Mouse (Mus musculus): Measurements from ENCODE around the gene Tmem217. TPM values are rescaled to one million over a fixed set of nuclear protein-coding genes. Genes with fewer than 3 reads are reported as not detected.
A peak's percentile ranks its signal among the peaks of the same experiment; 100 is the strongest.
"Not testable (repeated sequence)": the region's sequence is repeated elsewhere in the genome, so short reads cannot be mapped to it uniquely, and the experiment has no call there.

Tmem217 gene
- polyA plus RNA-seq, 1 experiment from 2014 or later, result 0.65 TPM

DNA sequence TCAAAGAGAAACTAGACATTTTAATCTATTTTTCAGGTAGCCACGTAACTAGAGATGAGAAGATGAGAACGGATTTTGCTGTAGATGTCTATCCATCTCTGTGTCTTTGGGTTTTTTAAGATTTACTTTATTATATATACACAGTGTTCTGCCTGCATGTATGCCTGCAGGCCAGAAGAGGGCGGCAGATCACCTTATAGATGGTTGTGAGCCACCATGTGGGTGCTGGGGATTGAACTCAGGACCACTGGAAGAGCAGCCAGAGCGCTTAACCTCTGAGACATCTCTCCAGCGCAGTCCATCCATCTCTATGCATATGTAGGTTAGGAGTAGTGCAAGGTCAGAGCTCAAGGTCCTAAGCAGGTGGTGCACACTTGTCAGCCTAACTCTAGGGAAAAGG is 48.5 kb downstream of the Tmem217 start:
- no peak overlapping the region for H3K4me2 ChIP-seq (replicated peaks; ENCODE audit: low read depth, low read length)
- H3K36me3 ChIP-seq (ENCODE audit: control insufficient read depth, insufficient read depth, low read length), result no peaks in the 10 kb centered on the region
- no peaks in the 10 kb centered on the region for H3K9me3 ChIP-seq (ENCODE audit: control insufficient read depth, low read depth, low read length)
- H3K9ac ChIP-seq (replicated peaks; ENCODE audit: low read depth, low read length), result no peak overlapping the region
- no peak overlapping the region for H3K4me3 ChIP-seq (ENCODE audit: low read depth, low read length)
- H3K27ac ChIP-seq (ENCODE audit: low read length), result no peak overlapping the region
- no peaks in the 10 kb centered on the region for H3K27me3 ChIP-seq (ENCODE audit: control insufficient read depth, insufficient read depth, low read length)
- ATAC-seq (ENCODE audit: insufficient number of reproducible peaks, insufficient read depth, low FRiP score, low read depth), result no peak
- H3K4me1 ChIP-seq (ENCODE audit: control insufficient read depth, insufficient read depth, low read length), result peaks cover 4% of the 10 kb centered on the region; the same call in 1 of the 2 replicates
- 77% methylated on average over 5 of the region's 5 CpGs for WGBS

DNA sequence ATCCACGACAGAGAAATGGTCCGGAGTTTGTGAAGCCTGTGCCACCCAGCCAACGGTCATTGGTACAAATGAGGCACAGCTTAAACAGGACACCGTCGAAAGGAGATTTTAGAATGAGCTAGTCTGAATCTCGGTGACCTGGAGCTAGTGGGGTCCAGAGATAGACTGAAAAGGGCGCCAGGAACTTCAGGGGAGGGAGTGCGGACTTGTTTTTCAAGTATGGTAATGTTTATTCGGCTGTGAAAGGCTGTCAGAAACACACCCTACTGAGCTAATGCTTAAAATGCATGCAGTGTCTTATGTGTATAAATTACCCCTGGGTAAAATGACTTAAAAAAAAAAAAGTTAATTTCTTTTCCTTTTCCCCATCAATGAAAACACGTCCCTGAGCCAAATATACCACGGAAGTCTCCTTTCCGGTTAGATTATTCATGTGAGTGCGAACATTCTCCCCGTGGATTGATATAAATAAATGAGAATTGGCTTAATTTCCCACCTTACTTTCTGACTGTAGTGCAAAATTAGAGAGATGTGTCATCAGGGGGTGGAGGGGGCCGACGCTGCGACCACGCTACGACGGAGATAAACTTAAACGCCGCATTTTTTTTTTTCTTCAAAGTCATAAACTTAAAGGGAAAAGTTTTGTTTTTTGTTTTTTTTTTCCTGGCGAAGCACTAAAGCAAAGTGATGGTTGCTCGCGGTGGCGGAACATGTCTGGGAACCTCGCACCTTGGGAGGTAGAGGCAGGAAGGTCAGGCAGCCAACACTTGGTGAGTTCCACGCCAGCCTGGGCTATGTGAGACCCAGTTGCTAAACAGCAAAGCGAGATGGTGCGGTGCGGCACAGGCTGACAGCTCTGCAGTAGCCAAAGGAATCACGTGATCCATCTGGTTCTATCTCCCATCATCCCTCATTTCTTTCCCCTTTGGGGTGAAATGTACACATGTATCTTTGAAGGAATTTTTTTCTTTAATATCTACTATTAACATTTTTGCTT is 49.2 kb downstream of the Tmem217 start:
- Histone ChIP-seq H3K4me3 (ENCODE audit: low read depth, low read length) (0 out of 2 replicates have a peak overlapping the region, but pooled peaks have one; percentile 0), H3K9ac (replicated peaks; ENCODE audit: low read depth, low read length) (no peak overlapping the region), H3K27ac (ENCODE audit: low read length) (no peak overlapping the region), H3K27me3 (ENCODE audit: control insufficient read depth, insufficient read depth, low read length) (no peaks in the 10 kb centered on the region), H3K4me1 (ENCODE audit: control insufficient read depth, insufficient read depth, low read length) (peaks cover 4% of the 10 kb centered on the region; the same call in 1 of the 2 replicates), H3K4me2 (replicated peaks; ENCODE audit: low read depth, low read length) (peak overlapping the region; percentile 25), H3K36me3 (ENCODE audit: control insufficient read depth, insufficient read depth, low read length) (no peaks in the 10 kb centered on the region), H3K9me3 (ENCODE audit: control insufficient read depth, low read depth, low read length) (no peaks in the 10 kb centered on the region)
- no peak for ATAC-seq (ENCODE audit: insufficient number of reproducible peaks, insufficient read depth, low FRiP score, low read depth)
- 11% methylated on average over 32 of the region's 32 CpGs for WGBS

DNA sequence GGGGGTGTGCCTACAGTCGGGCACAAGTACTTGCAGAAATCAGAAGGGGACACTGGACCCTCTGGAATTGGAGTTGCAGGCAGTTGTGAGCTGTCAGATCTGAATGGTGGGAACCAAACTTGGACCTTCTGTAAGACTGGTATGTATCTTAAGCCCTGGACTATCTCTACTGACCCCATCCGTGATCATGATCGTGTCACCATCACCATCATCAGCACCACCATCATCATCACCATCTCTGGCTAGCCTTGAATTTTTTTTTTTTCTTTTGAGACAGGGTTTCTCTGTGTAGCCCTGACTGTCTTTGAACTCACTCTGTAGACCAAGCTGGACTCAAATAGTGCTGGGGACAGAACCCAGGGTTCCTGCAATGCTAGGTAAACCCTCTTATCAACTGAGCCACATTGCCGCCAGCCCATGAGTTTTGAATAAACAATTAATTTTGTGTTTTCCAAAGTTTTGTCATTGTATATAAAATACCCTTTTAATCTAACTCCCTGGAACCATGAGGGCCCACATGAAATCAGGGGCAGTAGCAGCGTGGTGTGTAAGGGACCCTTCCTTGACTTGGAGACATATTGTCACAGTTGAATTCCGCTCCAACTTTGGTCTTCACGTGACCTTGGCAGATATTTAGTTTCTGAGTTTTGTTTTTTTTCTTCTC is 50.0 kb downstream of the Tmem217 start:
- H3K27me3 ChIP-seq (ENCODE audit: control insufficient read depth, insufficient read depth, low read length), result no peaks in the 10 kb centered on the region
- H3K4me2 ChIP-seq (replicated peaks; ENCODE audit: low read depth, low read length), result peak overlapping the region; percentile 25; the same call in 1 of the 2 replicates
- H3K9me3 ChIP-seq (ENCODE audit: control insufficient read depth, low read depth, low read length), result no peaks in the 10 kb centered on the region
- no peak for ATAC-seq (ENCODE audit: insufficient number of reproducible peaks, insufficient read depth, low FRiP score, low read depth)
- H3K9ac ChIP-seq (replicated peaks; ENCODE audit: low read depth, low read length), result no peak overlapping the region
- H3K36me3 ChIP-seq (ENCODE audit: control insufficient read depth, insufficient read depth, low read length), result no peaks in the 10 kb centered on the region
- no peak overlapping the region for H3K27ac ChIP-seq (ENCODE audit: low read length)
- WGBS, result 73% methylated on average over 7 of the region's 7 CpGs
- H3K4me3 ChIP-seq (ENCODE audit: low read depth, low read length), result no peak overlapping the region
- peaks cover 4% of the 10 kb centered on the region; the same call in 1 of the 2 replicates for H3K4me1 ChIP-seq (ENCODE audit: control insufficient read depth, insufficient read depth, low read length)

DNA sequence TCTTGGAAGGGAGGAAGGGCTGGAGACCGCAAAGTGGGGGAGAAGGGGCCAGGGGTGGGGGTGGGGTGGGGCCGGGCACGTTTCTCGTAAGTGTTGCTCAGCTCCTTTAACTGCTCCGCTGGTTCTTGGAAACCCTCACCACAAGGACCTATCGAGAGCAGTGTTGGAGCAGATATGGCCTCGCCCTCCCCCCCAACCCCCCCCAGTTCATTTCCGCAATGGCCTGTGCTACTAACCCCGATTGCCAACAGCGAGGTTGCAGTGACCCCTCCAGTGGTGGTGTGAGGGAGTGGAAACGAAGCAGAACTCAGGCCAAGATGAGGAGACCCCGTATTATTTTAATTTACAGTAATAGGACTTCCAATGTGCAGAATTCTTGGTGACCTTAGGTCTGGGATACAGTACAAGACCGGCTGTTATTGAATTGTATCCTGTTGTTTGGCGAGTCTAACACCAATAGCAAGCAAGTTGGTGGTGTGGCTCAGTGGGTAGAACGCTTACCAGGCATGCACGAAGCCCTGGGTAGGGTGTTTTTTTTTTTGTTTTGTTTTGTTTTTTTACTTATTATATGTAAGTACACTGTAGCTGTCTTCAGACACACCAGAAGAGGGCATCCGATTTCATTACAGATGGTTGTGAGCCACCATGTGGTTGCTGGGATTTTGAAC is 51.2 kb downstream of the Tmem217 start:
- peak; percentile 60; the same call in 1 of the 2 replicates for ATAC-seq (ENCODE audit: insufficient number of reproducible peaks, insufficient read depth, low FRiP score, low read depth)
- WGBS, result 77% methylated on average over 17 of the region's 17 CpGs
- Histone ChIP-seq H3K4me3 (ENCODE audit: low read depth, low read length) (no peak overlapping the region), H3K4me1 (ENCODE audit: control insufficient read depth, insufficient read depth, low read length) (peaks cover 4% of the 10 kb centered on the region; the same call in 1 of the 2 replicates), H3K36me3 (ENCODE audit: control insufficient read depth, insufficient read depth, low read length) (no peaks in the 10 kb centered on the region), H3K27me3 (ENCODE audit: control insufficient read depth, insufficient read depth, low read length) (no peaks in the 10 kb centered on the region), H3K9ac (replicated peaks; ENCODE audit: low read depth, low read length) (no peak overlapping the region), H3K9me3 (ENCODE audit: control insufficient read depth, low read depth, low read length) (no peaks in the 10 kb centered on the region), H3K4me2 (replicated peaks; ENCODE audit: low read depth, low read length) (no peak overlapping the region), H3K27ac (ENCODE audit: low read length) (no peak overlapping the region)

DNA sequence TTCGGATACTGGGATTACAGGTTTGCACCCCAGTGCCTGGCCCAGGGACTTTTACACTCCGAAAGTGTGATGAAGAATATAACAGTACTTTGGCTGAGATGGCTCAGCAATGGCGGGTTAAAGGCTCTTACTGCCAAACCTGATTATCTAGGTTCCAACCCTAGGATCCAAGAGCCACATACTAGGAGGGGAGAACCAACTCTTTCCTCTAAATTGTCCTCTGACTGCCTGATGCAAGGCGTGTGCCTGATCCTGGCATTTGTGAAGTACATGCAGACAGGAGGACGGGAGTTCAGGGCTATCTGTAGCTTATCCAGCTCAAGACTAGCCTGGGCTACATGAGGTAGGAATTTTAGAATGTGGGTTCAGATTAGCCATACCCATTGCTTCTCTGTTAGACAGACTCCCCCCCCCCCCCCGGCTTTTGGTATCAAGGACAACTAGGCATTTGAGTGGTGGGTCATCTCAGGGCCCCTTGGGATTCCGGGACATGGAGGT is 51.9 kb downstream of the Tmem217 start:
- Histone ChIP-seq H3K4me1 (ENCODE audit: control insufficient read depth, insufficient read depth, low read length) (peaks cover 4% of the 10 kb centered on the region; the same call in 1 of the 2 replicates), H3K9ac (replicated peaks; ENCODE audit: low read depth, low read length) (no peak overlapping the region), H3K4me3 (ENCODE audit: low read depth, low read length) (no peak overlapping the region), H3K36me3 (ENCODE audit: control insufficient read depth, insufficient read depth, low read length) (no peaks in the 10 kb centered on the region), H3K9me3 (ENCODE audit: control insufficient read depth, low read depth, low read length) (no peaks in the 10 kb centered on the region), H3K27me3 (ENCODE audit: control insufficient read depth, insufficient read depth, low read length) (no peaks in the 10 kb centered on the region), H3K4me2 (replicated peaks; ENCODE audit: low read depth, low read length) (no peak overlapping the region), H3K27ac (ENCODE audit: low read length) (no peak overlapping the region)
- 72% methylated on average over 7 of the region's 7 CpGs for WGBS
- ATAC-seq (ENCODE audit: insufficient number of reproducible peaks, insufficient read depth, low FRiP score, low read depth), result no peak

DNA sequence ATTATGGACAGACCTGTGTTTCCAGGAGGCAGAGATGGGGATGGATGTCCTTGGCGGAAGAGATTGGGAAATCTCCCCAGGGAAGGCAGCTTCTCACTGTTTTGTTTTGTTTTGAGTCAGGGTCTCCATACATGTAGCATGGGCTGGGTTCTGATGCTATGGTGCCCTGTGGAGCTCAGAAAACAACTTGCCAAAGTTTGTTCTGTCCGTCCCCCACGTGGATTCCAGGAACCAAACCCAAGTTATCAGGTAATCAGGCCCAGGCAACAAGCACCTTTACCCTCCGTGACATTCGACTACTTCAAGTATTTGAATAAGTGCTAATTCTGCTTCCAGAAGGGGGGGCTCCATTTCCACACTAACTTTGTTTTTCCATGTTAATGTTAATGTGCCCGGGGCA is 52.7 kb downstream of the Tmem217 start:
- no peak overlapping the region for H3K27ac ChIP-seq (ENCODE audit: low read length)

DNA sequence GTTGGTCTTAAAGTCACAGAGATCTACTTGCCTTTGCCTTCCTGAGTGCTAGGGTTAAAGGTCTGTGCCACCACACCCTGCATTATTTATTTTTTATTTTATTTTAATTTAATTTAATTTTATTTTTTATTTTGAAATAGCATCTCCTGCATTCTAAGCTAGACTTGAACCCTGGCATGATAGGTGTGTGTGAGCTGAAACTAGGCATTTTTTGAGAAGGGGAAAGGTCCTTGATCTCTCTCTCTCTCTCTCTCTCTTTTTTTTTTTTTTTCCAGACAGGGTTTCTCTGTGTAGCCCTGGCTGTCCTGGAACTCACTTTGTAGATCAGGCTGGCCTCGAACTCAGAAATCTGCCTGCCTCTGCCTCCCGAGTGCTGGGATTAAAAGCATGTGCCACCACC is 53.2 kb downstream of the Tmem217 start:
- not testable (repeated sequence) for H3K4me2 ChIP-seq (replicated peaks; ENCODE audit: low read depth, low read length); H3K36me3 ChIP-seq (ENCODE audit: control insufficient read depth, insufficient read depth, low read length); H3K9ac ChIP-seq (replicated peaks; ENCODE audit: low read depth, low read length); H3K4me3 ChIP-seq (ENCODE audit: low read depth, low read length); H3K27ac ChIP-seq (ENCODE audit: low read length); H3K27me3 ChIP-seq (ENCODE audit: control insufficient read depth, insufficient read depth, low read length); ATAC-seq (ENCODE audit: insufficient number of reproducible peaks, insufficient read depth, low FRiP score, low read depth); H3K4me1 ChIP-seq (ENCODE audit: control insufficient read depth, insufficient read depth, low read length); H3K9me3 ChIP-seq (ENCODE audit: control insufficient read depth, low read depth, low read length)
- WGBS, result 81% methylated on average over 2 of the region's 2 CpGs

More for the DNA sequence above, 52.7 kb downstream of the Tmem217 start:
- no peaks in the 10 kb centered on the region for H3K9me3 ChIP-seq (ENCODE audit: control insufficient read depth, low read depth, low read length)
- WGBS, result 71% methylated on average over 6 of the region's 6 CpGs
- H3K36me3 ChIP-seq (ENCODE audit: control insufficient read depth, insufficient read depth, low read length), result no peaks in the 10 kb centered on the region
- no peak overlapping the region for H3K9ac ChIP-seq (replicated peaks; ENCODE audit: low read depth, low read length)
- no peak overlapping the region for H3K4me3 ChIP-seq (ENCODE audit: low read depth, low read length)
- ATAC-seq (ENCODE audit: insufficient number of reproducible peaks, insufficient read depth, low FRiP score, low read depth), result no peak
- no peak overlapping the region for H3K4me2 ChIP-seq (replicated peaks; ENCODE audit: low read depth, low read length)
- H3K27me3 ChIP-seq (ENCODE audit: control insufficient read depth, insufficient read depth, low read length), result no peaks in the 10 kb centered on the region
- H3K4me1 ChIP-seq (ENCODE audit: control insufficient read depth, insufficient read depth, low read length), result peaks cover 4% of the 10 kb centered on the region; the same call in 1 of the 2 replicates

DNA sequence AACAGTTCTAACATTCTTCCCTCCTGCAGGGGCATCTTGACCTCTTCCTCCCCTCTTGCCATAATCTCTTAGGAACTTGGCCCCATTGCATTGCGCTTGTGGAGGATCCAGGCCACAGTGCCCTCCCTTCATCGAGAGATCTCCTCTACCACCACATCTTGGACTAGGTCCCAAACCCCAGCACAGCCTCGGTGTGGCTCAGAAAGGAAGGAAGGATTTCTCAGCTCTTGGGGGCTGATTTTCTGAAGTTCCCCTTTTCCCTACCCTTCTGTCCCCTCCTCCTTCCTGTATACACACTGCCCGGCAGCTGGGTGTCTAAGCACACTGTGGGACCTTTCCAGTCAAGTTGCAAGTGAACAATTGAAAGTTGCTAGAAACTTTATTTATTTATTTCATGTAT is 54.2 kb downstream of the Tmem217 start:
- Histone ChIP-seq H3K27ac (ENCODE audit: low read length) (0 out of 2 replicates have a peak overlapping the region, but pooled peaks have one; percentile 10), H3K9ac (replicated peaks; ENCODE audit: low read depth, low read length) (no peak overlapping the region), H3K36me3 (ENCODE audit: control insufficient read depth, insufficient read depth, low read length) (peaks cover 9% of the 10 kb centered on the region; the same call in 1 of the 2 replicates), H3K27me3 (ENCODE audit: control insufficient read depth, insufficient read depth, low read length) (no peaks in the 10 kb centered on the region), H3K4me3 (ENCODE audit: low read depth, low read length) (no peak overlapping the region), H3K4me1 (ENCODE audit: control insufficient read depth, insufficient read depth, low read length) (peaks cover 10% of the 10 kb centered on the region), H3K4me2 (replicated peaks; ENCODE audit: low read depth, low read length) (no peak overlapping the region), H3K9me3 (ENCODE audit: control insufficient read depth, low read depth, low read length) (no peaks in the 10 kb centered on the region)
- WGBS, result 45% methylated on average over 4 of the region's 4 CpGs
- no peak for ATAC-seq (ENCODE audit: insufficient number of reproducible peaks, insufficient read depth, low FRiP score, low read depth)
